Mouse (Mus musculus) embryonic facial prominence, embryonic 14.5 days (tissue): ENCODE measurements around the gene Tmem214. TPM values are rescaled to one million over a fixed set of nuclear protein-coding genes. Genes with fewer than 3 reads are reported as not detected.

Experiments used
- ATAC-seq: fragments of 200-750 bp; cut with Nextera tagmentation; 2 replicates; pipeline ENCODE4 v1.8.0; 2017; ENCODE audit warnings: low read depth, moderate number of reproducible peaks, moderate TSS enrichment
- DNase-seq: peaks from one replicate; pipeline ENCODE4 v3.0.0-alpha.2; 2015; ENCODE audit warnings: low spot score
- H3K27ac ChIP-seq: fragments of 300-500 bp; sonication (generic); replicated peaks from 2 replicates; pipeline ENCODE4 v1.5.1; 2014; ENCODE audit warnings: low read depth, mild to moderate bottlenecking, low read length, moderate library complexity
- H3K27me3 ChIP-seq: fragments of 300-500 bp; sonication (generic); replicated peaks from 2 replicates; pipeline ENCODE4 v1.6.1; 2014; ENCODE audit warnings: low read length; ENCODE audit not compliant: control insufficient read depth, insufficient read depth
- H3K36me3 ChIP-seq: fragments of 300-500 bp; sonication (generic); 2 replicates; pipeline ENCODE4 v1.6.1; 2014; ENCODE audit warnings: low read length, mixed read lengths; ENCODE audit not compliant: control insufficient read depth, insufficient read depth
- H3K4me1 ChIP-seq: fragments of 300-500 bp; sonication (generic); 2 replicates; pipeline ENCODE4 v1.6.1; 2014; ENCODE audit warnings: antibody characterized with exemption, low read length; ENCODE audit not compliant: control insufficient read depth, insufficient read depth
- H3K4me2 ChIP-seq: fragments of 300-500 bp; sonication (generic); 2 replicates; pipeline ENCODE4 v1.6.1; 2014; ENCODE audit warnings: low read depth, mild to moderate bottlenecking, low read length, moderate library complexity, mixed read lengths
- H3K4me3 ChIP-seq: fragments of 300-500 bp; sonication (generic); 2 replicates; pipeline ENCODE4 v1.5.1; 2014; ENCODE audit warnings: low read depth, mild to moderate bottlenecking, low read length
- H3K9ac ChIP-seq: fragments of 300-500 bp; sonication (generic); 2 replicates; pipeline ENCODE4 v1.6.1; 2014; ENCODE audit warnings: low read depth, mild to moderate bottlenecking, low read length, moderate library complexity, mixed read lengths
- H3K9me3 ChIP-seq: fragments of 300-500 bp; sonication (generic); 2 replicates; pipeline ENCODE4 v1.6.1; 2016; ENCODE audit warnings: low read length; ENCODE audit not compliant: control insufficient read depth
- WGBS: fragments of 180-500 bp; shearing (Covaris S2); extraction: QIAGEN DNeasy Blood & Tissue Kit; methylation state at CpG from one replicate; pipeline ENCODE4 v1.1.7; 2014; 5-methylcytosine and 5-hydroxymethylcytosine counted together
- polyA plus RNA-seq: library from polyadenylated mRNA; unstranded; fragments of >200 nt; fragmentation: Nextera tagmentation; extraction: Ambion mirVana; gene quantifications from 2 replicates; pipeline ENCODE4 v1.2.1, GENCODE M21; 2014

Gene Tmem214
- polyA plus RNA-seq, 1 experiment from 2014 or later, result 77.1 TPM

- ATAC-seq (no peak), DNase-seq (no peak)
- 86% methylated on average over 2 of the region's 2 CpGs for WGBS
- Histone ChIP-seq H3K27me3 (no peaks in the 10 kb centered on the region), H3K27ac (no peak overlapping the region), H3K4me2 (no peak overlapping the region), H3K36me3 (peaks cover 13% of the 10 kb centered on the region; the same call in 1 of the 2 replicates), H3K9ac (no peak overlapping the region), H3K4me1 (no peaks in the 10 kb centered on the region), H3K9me3 (peaks cover 12% of the 10 kb centered on the region; the same call in 1 of the 2 replicates), H3K4me3 (no peak overlapping the region)
Measured at GRCm38 (mm10) chr5:30839731-30840130, 28.1 kb upstream of the Tmem214 start.

DNA sequence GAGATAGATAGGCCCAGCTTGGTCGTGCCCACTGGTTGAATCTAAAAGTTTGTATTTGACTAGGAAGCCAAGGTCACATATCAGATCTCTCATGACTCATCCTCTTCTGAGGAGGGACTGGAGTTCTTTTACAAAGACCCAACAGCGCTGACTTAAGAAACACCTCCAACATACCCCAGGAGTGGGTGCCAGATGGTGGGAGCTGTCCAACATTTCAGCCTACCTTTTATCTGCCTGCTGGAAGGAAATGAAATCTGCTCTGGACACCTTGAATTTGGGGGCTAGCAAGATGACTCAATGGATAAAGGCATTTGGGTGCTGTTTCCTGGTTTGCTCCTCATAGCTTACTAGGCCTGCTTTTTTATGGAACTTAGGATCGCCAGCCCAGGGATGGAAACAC is 25.9 kb upstream of the Tmem214 start:
- H3K4me2 ChIP-seq, result no peak overlapping the region
- H3K4me3 ChIP-seq, result no peak overlapping the region
- H3K27me3 ChIP-seq, result no peaks in the 10 kb centered on the region
- WGBS, result 58% methylated on average over 3 of the region's 3 CpGs
- ATAC-seq (no peak), DNase-seq (no peak)
- H3K27ac ChIP-seq, result no peak overlapping the region
- H3K9me3 ChIP-seq, result peaks cover 7% of the 10 kb centered on the region; the same call in 1 of the 2 replicates
- H3K9ac ChIP-seq, result no peak overlapping the region
- 0 out of 2 replicates have a peak, but pooled peaks cover 9% of the 10 kb centered on the region for H3K36me3 ChIP-seq
- no peaks in the 10 kb centered on the region for H3K4me1 ChIP-seq

DNA sequence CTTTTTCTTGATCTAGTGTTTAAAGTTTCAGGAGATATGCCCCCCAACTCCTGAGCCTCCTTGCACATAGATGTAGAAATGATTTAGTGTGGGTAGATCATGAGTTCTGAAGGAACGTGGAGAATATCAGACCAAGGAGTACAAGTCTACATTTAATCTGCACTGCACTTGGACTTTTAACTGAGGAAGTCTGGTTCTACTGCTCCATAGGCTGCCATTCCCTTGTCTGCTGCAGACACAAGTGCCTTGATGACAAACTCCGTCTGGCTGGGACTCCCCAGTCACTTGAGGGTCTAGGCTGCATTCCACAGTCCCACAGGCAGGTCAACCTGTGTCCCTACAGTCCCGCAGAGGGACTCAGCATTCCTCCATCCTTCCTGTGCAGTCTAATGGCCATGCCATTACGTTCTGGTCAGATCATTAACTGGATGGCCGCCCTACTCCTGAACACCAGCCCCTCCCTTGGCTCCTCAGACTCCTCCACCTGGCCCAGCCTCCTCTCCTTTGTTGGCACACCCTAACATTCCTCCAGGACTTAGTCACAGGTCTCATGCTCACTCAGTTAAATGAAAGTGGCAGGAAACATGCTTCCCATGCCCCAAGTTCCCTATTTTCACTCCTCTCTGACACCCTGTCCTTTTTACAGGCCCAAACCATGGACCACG is 17.8 kb upstream of the Tmem214 start:
- no peak overlapping the region for H3K4me3 ChIP-seq
- no peaks in the 10 kb centered on the region for H3K4me1 ChIP-seq
- H3K27ac ChIP-seq, result no peak overlapping the region
- DNase-seq (peak; percentile 48), ATAC-seq (peak; percentile 78)
- WGBS, result 64% methylated on average over 6 of the region's 6 CpGs
- H3K4me2 ChIP-seq, result no peak overlapping the region
- H3K9ac ChIP-seq, result no peak overlapping the region
- no peaks in the 10 kb centered on the region for H3K9me3 ChIP-seq
- no peaks in the 10 kb centered on the region for H3K36me3 ChIP-seq
- no peaks in the 10 kb centered on the region for H3K27me3 ChIP-seq

DNA sequence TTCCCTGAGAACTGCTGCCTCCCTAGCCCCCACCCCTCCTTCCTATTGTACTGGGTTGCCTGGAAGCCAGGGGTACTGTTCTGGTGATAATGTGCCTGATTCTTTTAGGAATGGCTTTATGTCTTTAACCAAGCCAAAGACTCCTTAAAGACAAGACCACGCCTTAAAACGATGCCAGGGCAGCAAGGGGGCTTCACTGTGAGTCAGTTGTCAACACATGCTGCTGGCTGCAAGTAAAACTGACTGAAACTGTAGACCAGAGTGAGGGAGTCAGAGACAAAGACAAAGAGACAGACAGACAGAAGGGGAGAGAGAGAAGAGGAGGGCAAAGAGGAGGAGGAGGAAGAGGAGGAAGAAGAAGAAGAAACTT is 17.3 kb upstream of the Tmem214 start:
- H3K9ac ChIP-seq, result no peak overlapping the region
- H3K27ac ChIP-seq, result no peak overlapping the region
- no peaks in the 10 kb centered on the region for H3K4me1 ChIP-seq
- H3K27me3 ChIP-seq, result no peaks in the 10 kb centered on the region
- WGBS, result 63% methylated on average over 2 of the region's 2 CpGs
- DNase-seq, result no peak
- ATAC-seq, result no peak
- no peaks in the 10 kb centered on the region for H3K36me3 ChIP-seq
- no peak overlapping the region for H3K4me2 ChIP-seq
- H3K4me3 ChIP-seq, result no peak overlapping the region
- no peaks in the 10 kb centered on the region for H3K9me3 ChIP-seq

DNA sequence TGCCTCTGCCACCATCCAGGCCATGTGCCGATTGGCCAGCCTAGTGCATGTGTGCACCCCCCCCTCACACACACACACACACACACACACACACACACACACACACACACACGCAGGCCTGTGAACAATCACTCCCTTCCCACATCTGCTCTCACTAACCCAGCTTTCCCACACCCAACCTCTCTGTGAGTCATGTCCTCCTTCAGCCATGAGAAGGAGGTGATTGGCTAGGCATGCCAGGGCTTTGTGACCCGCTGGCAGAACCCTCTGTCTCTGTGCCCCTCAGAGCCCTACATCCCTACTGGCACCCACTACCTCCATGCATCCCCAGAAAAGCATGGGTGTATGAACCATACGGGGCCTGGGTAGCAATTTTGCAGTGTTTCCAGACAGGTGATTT is 14.3 kb upstream of the Tmem214 start:
- DNase-seq (no peak), ATAC-seq (no peak)
- Histone ChIP-seq H3K9ac (no peak overlapping the region), H3K27me3 (no peaks in the 10 kb centered on the region), H3K4me2 (no peak overlapping the region), H3K4me3 (no peak overlapping the region), H3K4me1 (no peaks in the 10 kb centered on the region), H3K9me3 (no peaks in the 10 kb centered on the region), H3K36me3 (no peaks in the 10 kb centered on the region), H3K27ac (no peak overlapping the region)
- WGBS, result 88% methylated on average over 4 of the region's 4 CpGs

DNA sequence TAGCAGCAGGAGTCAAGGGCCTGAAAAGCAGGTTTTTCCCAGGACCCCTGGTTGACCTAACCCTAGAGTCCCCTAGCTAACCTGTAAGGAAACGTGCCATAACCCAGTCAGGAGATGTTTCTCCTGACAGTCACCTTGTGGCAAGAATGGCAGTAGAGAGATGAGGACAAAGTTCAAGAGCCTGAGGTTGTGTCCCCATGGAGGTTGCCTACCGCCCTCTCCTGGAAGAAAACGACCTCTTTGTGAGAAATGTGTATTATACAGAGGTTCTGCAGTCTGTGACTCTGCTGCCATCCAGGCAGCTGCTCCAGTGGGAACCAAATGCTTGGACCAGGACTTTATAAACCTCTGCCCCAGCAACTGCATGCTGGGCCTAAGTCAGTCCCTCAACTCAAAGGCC is 12.1 kb upstream of the Tmem214 start:
- H3K4me1 ChIP-seq, result no peaks in the 10 kb centered on the region
- no peaks in the 10 kb centered on the region for H3K9me3 ChIP-seq
- H3K27me3 ChIP-seq, result no peaks in the 10 kb centered on the region
- DNase-seq, result no peak
- H3K4me2 ChIP-seq, result no peak overlapping the region
- H3K27ac ChIP-seq, result no peak overlapping the region
- H3K36me3 ChIP-seq, result no peaks in the 10 kb centered on the region
- no peak overlapping the region for H3K4me3 ChIP-seq
- WGBS, result 61% methylated on average over 3 of the region's 3 CpGs
- ATAC-seq, result no peak
- no peak overlapping the region for H3K9ac ChIP-seq

DNA sequence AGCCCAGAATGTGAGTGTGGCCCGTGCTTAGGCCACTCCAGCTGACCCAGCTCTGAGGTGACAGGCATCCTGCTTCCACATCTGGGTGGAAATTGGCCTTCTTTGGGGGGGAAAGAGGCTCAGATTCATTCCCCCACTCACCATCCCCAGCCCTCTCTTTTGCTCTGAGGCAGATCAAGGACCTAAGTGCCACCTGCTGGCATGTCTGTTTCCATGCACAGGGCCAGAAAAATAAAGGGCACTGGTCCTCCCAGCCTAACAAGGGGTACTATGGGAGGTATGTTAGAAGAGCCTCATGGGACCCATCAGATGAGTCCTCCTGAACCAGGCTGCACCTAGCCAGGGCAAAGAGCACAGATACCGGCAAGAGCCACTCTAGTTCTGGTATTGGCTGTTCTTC is 11.7 kb upstream of the Tmem214 start:
- H3K27me3 ChIP-seq, result no peaks in the 10 kb centered on the region
- no peak overlapping the region for H3K4me3 ChIP-seq
- DNase-seq, result no peak
- H3K9me3 ChIP-seq, result no peaks in the 10 kb centered on the region
- H3K4me2 ChIP-seq, result no peak overlapping the region
- no peaks in the 10 kb centered on the region for H3K36me3 ChIP-seq
- no peaks in the 10 kb centered on the region for H3K4me1 ChIP-seq
- no peak for ATAC-seq
- no peak overlapping the region for H3K27ac ChIP-seq
- 73% methylated on average over 2 of the region's 2 CpGs for WGBS
- H3K9ac ChIP-seq, result no peak overlapping the region

GRCm38 (mm10) chr5:30863852-30864251 is 4.0 kb upstream of the Tmem214 start:
- H3K27me3 ChIP-seq, result no peaks in the 10 kb centered on the region
- H3K4me1 ChIP-seq, result peaks cover 3% of the 10 kb centered on the region; the same call in 1 of the 2 replicates
- H3K9me3 ChIP-seq, result no peaks in the 10 kb centered on the region
- ATAC-seq (peak; percentile 30; the same call in 1 of the 2 replicates), DNase-seq (peak; percentile 35)
- no peak overlapping the region for H3K9ac ChIP-seq
- 34% methylated on average over 4 of the region's 4 CpGs for WGBS
- H3K4me2 ChIP-seq, result no peak overlapping the region
- peaks cover 30% of the 10 kb centered on the region; the same call in 1 of the 2 replicates for H3K36me3 ChIP-seq
- no peak overlapping the region for H3K27ac ChIP-seq
- H3K4me3 ChIP-seq, result no peak overlapping the region

GRCm38 (mm10) chr5:30864322-30864721 is 3.5 kb upstream of the Tmem214 start:
- no peak overlapping the region for H3K27ac ChIP-seq
- DNase-seq (no peak), ATAC-seq (no peak)
- no peak overlapping the region for H3K9ac ChIP-seq
- H3K36me3 ChIP-seq, result peaks cover 30% of the 10 kb centered on the region; the same call in 1 of the 2 replicates
- H3K4me1 ChIP-seq, result peaks cover 6% of the 10 kb centered on the region; the same call in 1 of the 2 replicates
- no peaks in the 10 kb centered on the region for H3K27me3 ChIP-seq
- H3K4me2 ChIP-seq, result no peak overlapping the region
- H3K4me3 ChIP-seq, result no peak overlapping the region
- H3K9me3 ChIP-seq, result no peaks in the 10 kb centered on the region
- WGBS, result 41% methylated on average over 15 of the region's 15 CpGs
